Mouse (Mus musculus): ENCODE measurements around the gene Mxd3.

DNA sequence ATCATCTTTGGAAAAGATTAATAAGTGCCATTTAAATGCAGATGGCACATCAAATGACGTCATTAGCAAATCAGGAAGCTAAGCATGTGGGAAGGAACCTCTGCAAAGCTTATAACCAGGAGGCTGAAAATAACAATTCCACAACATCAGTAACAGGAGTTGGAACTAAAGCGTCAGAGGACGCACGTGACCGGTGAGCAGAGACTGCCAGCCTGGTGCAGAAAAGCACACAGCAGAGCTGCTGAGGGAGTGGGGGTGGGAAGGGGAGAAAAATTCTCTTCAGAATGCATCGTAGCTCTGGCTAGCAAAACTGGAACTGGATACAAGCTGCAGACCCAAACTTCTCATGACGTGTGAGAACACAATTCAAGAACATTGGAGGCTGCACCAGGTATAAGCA lies 14.7 kb upstream of the Mxd3 start:
- no peak for TF ChIP-seq CTCF (IDR thresholded peaks at IDR 0.05)
- no peak for TF ChIP-seq EP300 (IDR thresholded peaks at IDR 0.05)

Measured in lung, postnatal 0 days (tissue).